Mouse (Mus musculus): Measurements from ENCODE around the gene Rps29. TPM values are rescaled to one million over a fixed set of nuclear protein-coding genes. Genes with fewer than 3 reads are reported as not detected.
A peak's percentile ranks its signal among the peaks of the same experiment; 100 is the strongest.
"Not testable (repeated sequence)": the region's sequence is repeated elsewhere in the genome, so short reads cannot be mapped to it uniquely, and the experiment has no call there.

Gene Rps29
- total RNA-seq (2012; rRNA removed) (4,641 and 5,133 TPM in 2 replicates), polyA plus RNA-seq (2012; ENCODE audit: insufficient read depth in 1 of 2, insufficient read length in 2 of 2, low read depth in 1 of 2, low replicate concordance in 2 of 2, missing spikeins in 1 of 2) (1,000 to 10,000 TPM in 1 of 2 experiments, 100 to 1,000 TPM in 1; 450 to 1,410 TPM)

- TF ChIP-seq HCFC1 (IDR thresholded peaks at IDR 0.05; ENCODE audit: low read depth, low read length) = peak; percentile 90
- TF ChIP-seq SIN3A (IDR thresholded peaks at IDR 0.05; ENCODE audit: low read length) = peak; percentile 52
- TF ChIP-seq ETS1 (IDR thresholded peaks at IDR 0.05; ENCODE audit: low read depth, low read length) = peak; percentile 50; the same call in 1 of the 2 replicates
- peak; percentile 92 for TF ChIP-seq MYC (IDR thresholded peaks at IDR 0.05; ENCODE audit: low read depth, low read length)
- peak; percentile 95 for TF ChIP-seq NELFE (IDR thresholded peaks at IDR 0.05; ENCODE audit: low read depth, low read length)
- TF ChIP-seq MXI1 (IDR thresholded peaks at IDR 0.05; ENCODE audit: low read depth, low read length) = peak; percentile 90
- peak; percentile 57; the same call in 1 of the 2 replicates for TF ChIP-seq ZMIZ1 (IDR thresholded peaks at IDR 0.05; ENCODE audit: low read depth, low read length)
- peak; percentile 46; the same call in 1 of the 2 replicates for TF ChIP-seq ELF1 (IDR thresholded peaks at IDR 0.05; ENCODE audit: low read depth, low read length)
- TF ChIP-seq NRF1 (IDR thresholded peaks at IDR 0.05; ENCODE audit: insufficient read depth, low read depth, low read length, poor library complexity, severe bottlenecking) = peak; percentile 74
- TF ChIP-seq KAT2A (conservative IDR thresholded peaks at IDR 0.05; ENCODE audit: low read depth, low read length) = peak; percentile 76
- TF ChIP-seq USF1 (IDR thresholded peaks at IDR 0.05; ENCODE audit: low read depth, low read length) = peak; percentile 49; the same call in 1 of the 2 replicates
- TF ChIP-seq POLR2A (IDR thresholded peaks at IDR 0.05; ENCODE audit: control insufficient read depth in 1 of 2, insufficient read depth in 1 of 2, low read depth in 1 of 2, low read length in 2 of 2, poor library complexity in 1 of 2) = peak; percentile 73 to 96
- 0 out of 6 replicates have a peak, but pooled peaks of 1 of the 3 experiments have one; percentile 4 for TF ChIP-seq CTCF (IDR thresholded peaks at IDR 0.05 in 2 of 3, conservative IDR thresholded peaks at IDR 0.05 in 1 of 3; ENCODE audit: control insufficient read depth in 1 of 3, insufficient read depth in 1 of 3, low read depth in 2 of 3, low read length in 3 of 3, poor library complexity in 1 of 3, severe bottlenecking in 1 of 3)
- TF ChIP-seq MAX (IDR thresholded peaks at IDR 0.05; ENCODE audit: low read length) = peak; percentile 92
- TF ChIP-seq TCF12 (IDR thresholded peaks at IDR 0.05; ENCODE audit: low read depth, low read length) = peak; percentile 64
- TF ChIP-seq POLR2AphosphoS2 (IDR thresholded peaks at IDR 0.05; ENCODE audit: low read length) = peak; percentile 78; the same call in 1 of the 2 replicates
- peak; percentile 97 for TF ChIP-seq TBP (IDR thresholded peaks at IDR 0.05; ENCODE audit: low read depth, low read length)
- TF ChIP-seq POLR2AphosphoS5 (IDR thresholded peaks at IDR 0.05; ENCODE audit: borderline replicate concordance, low read depth, low read length) = peak; percentile 78; the same call in 1 of the 2 replicates
- TF ChIP-seq MAFK (IDR thresholded peaks at IDR 0.05; ENCODE audit: borderline replicate concordance, low read depth, low read length) = peak; percentile 80
- Histone ChIP-seq H3K36me3 (ENCODE audit: control insufficient read depth in 1 of 2, insufficient read depth in 2 of 2, low read length in 2 of 2) (peaks cover 8 to 22% of the 10 kb centered on the region in 2 experiments), H3K27ac (ENCODE audit: control insufficient read depth, low read depth, low read length) (peak within 1 kb of the TSS; percentile 93), H3K79me2 (ENCODE audit: control insufficient read depth, insufficient read depth, low read length, poor library complexity) (peaks cover 11% of the 10 kb centered on the region), H3K4me1 (ENCODE audit: control insufficient read depth in 1 of 2, insufficient read depth in 2 of 2, low read length in 2 of 2) (peaks cover 0 to 16% of the 10 kb centered on the region in 2 experiments; a peak in 3 of 4 replicates), H3K4me3 (ENCODE audit: control insufficient read depth in 1 of 2, insufficient read depth in 1 of 2, low read depth in 2 of 2, low read length in 2 of 2) (peak within 1 kb of the TSS; percentile 87 to 100), H3K9ac (ENCODE audit: control insufficient read depth, low read depth, low read length, poor library complexity, severe bottlenecking) (peak within 1 kb of the TSS; percentile 99)
- H3K27me3 ChIP-seq (ENCODE audit: control insufficient read depth in 1 of 2, insufficient read depth in 2 of 2, low read length in 2 of 2); H3K9me3 ChIP-seq (replicated peaks; ENCODE audit: insufficient read depth, low read length): not testable (repeated sequence)
- DNase-seq (ENCODE audit: low read depth, low spot score) = peak; percentile 99
Observed at GRCm38 (mm10) chr12:69158765-69159577, at the start of gene Rps29. Gene Rps29, minus strand, starts transcription at chr12:69159186.

Data from MEL (cell line).